Mouse (Mus musculus) intestine, postnatal 0 days (tissue): ENCODE measurements around the gene Bsnd. TPM values are rescaled to one million over a fixed set of nuclear protein-coding genes. Genes with fewer than 3 reads are reported as not detected.
A peak's percentile ranks its signal among the peaks of the same experiment; 100 is the strongest.

ENCODE experiments used
- ATAC-seq: fragments of 200-750 bp; cut with Nextera tagmentation; 2 replicates; pipeline ENCODE4 v1.8.0; 2017; ENCODE audit warnings: mild to moderate bottlenecking, moderate TSS enrichment, moderate library complexity
- H3K27ac ChIP-seq: fragments of 300-500 bp; sonication (generic); 2 replicates; pipeline ENCODE4 v1.5.1; 2014; ENCODE audit warnings: mild to moderate bottlenecking, low read depth, low read length, moderate library complexity
- H3K27me3 ChIP-seq: fragments of 300-500 bp; sonication (generic); replicated peaks from 2 replicates; pipeline ENCODE4 v1.6.1; 2014; ENCODE audit warnings: low read length, mixed read lengths; ENCODE audit not compliant: control insufficient read depth, insufficient read depth
- H3K36me3 ChIP-seq: fragments of 300-500 bp; sonication (generic); 2 replicates; pipeline ENCODE4 v1.6.1; 2014; ENCODE audit warnings: mild to moderate bottlenecking, moderate library complexity; ENCODE audit not compliant: control insufficient read depth, insufficient read depth
- H3K4me1 ChIP-seq: fragments of 300-500 bp; sonication (generic); replicated peaks from 2 replicates; pipeline ENCODE4 v1.6.1; 2014; ENCODE audit warnings: antibody characterized with exemption, low read length, mixed read lengths; ENCODE audit not compliant: control insufficient read depth, insufficient read depth
- H3K4me2 ChIP-seq: fragments of 300-500 bp; sonication (generic); replicated peaks from 2 replicates; pipeline ENCODE4 v1.6.1; 2014; ENCODE audit warnings: low read depth, mild to moderate bottlenecking, moderate library complexity
- H3K4me3 ChIP-seq: fragments of 300-500 bp; sonication (generic); 2 replicates; pipeline ENCODE4 v1.5.1; 2014; ENCODE audit warnings: low read depth, low read length
- H3K9ac ChIP-seq: fragments of 300-500 bp; sonication (generic); 2 replicates; pipeline ENCODE4 v1.6.1; 2014; ENCODE audit warnings: mild to moderate bottlenecking, low read depth, low read length
- H3K9me3 ChIP-seq: fragments of 300-500 bp; sonication (generic); 2 replicates; pipeline ENCODE4 v1.6.1; 2016; ENCODE audit warnings: mixed run types; ENCODE audit not compliant: control insufficient read depth
- CTCF ChIP-seq: sonication (generic); IDR thresholded peaks from 2 replicates; pipeline ENCODE4 v1.5.1; 2016; ENCODE audit warnings: low read depth, mild to moderate bottlenecking, control low read depth, antibody characterized with exemption, moderate library complexity
- WGBS: fragments of 180-500 bp; shearing (Covaris S2); extraction: QIAGEN DNeasy Blood & Tissue Kit; methylation state at CpG from one replicate; pipeline ENCODE4 v1.1.7; 2014; 5-methylcytosine and 5-hydroxymethylcytosine counted together
- polyA plus RNA-seq: library from polyadenylated mRNA; unstranded; fragments of >200 nt; fragmentation: Nextera tagmentation; extraction: Ambion mirVana; gene quantifications from 2 replicates; pipeline ENCODE4 v1.2.1, GENCODE M21; 2015

The Bsnd gene
- polyA plus RNA-seq, 1 experiment from 2014 or later: not detected

- peak; percentile 46; the same call in 1 of the 2 replicates for ATAC-seq
- Histone ChIP-seq H3K9me3 (no peaks in the 10 kb centered on the region), H3K36me3 (no peaks in the 10 kb centered on the region), H3K4me3 (no peak overlapping the region), H3K27ac (no peak overlapping the region), H3K4me2 (no peak overlapping the region), H3K27me3 (no peaks in the 10 kb centered on the region), H3K9ac (no peak overlapping the region), H3K4me1 (no peaks in the 10 kb centered on the region)
- WGBS: 11% methylated on average over 3 of the region's 3 CpGs
- TF ChIP-seq CTCF: peak; percentile 90
Measured at GRCm38 (mm10) chr4:106472335-106472734, 19.7 kb downstream of the Bsnd start.

GRCm38 (mm10) chr4:106470921-106471320 is 21.2 kb downstream of the Bsnd start:
- Histone ChIP-seq H3K4me2 (no peak overlapping the region), H3K4me1 (no peaks in the 10 kb centered on the region), H3K27ac (no peak overlapping the region), H3K27me3 (no peaks in the 10 kb centered on the region), H3K36me3 (no peaks in the 10 kb centered on the region), H3K4me3 (no peak overlapping the region), H3K9me3 (no peaks in the 10 kb centered on the region), H3K9ac (no peak overlapping the region)
- 68% methylated on average over 5 of the region's 5 CpGs for WGBS
- ATAC-seq: no peak
- no peak for TF ChIP-seq CTCF

- no peak for ATAC-seq
- Histone ChIP-seq H3K36me3 (no peaks in the 10 kb centered on the region), H3K27ac (no peak overlapping the region), H3K4me1 (peaks cover 4% of the 10 kb centered on the region), H3K9me3 (no peaks in the 10 kb centered on the region), H3K4me2 (no peak overlapping the region), H3K27me3 (no peaks in the 10 kb centered on the region), H3K4me3 (no peak overlapping the region), H3K9ac (no peak overlapping the region)
- WGBS: 74% methylated on average over 13 of the region's 13 CpGs
- no peak for TF ChIP-seq CTCF
Measured at GRCm38 (mm10) chr4:106467420-106468110, 24.5 kb downstream of the Bsnd start.

- Histone ChIP-seq H3K36me3 (peaks cover 8% of the 10 kb centered on the region; the same call in 1 of the 2 replicates), H3K9me3 (no peaks in the 10 kb centered on the region), H3K27ac (peak overlapping the region; percentile 54; the same call in 1 of the 2 replicates), H3K4me2 (peak overlapping the region; percentile 87), H3K9ac (peak overlapping the region; percentile 53), H3K4me1 (peaks cover 4% of the 10 kb centered on the region), H3K27me3 (no peaks in the 10 kb centered on the region), H3K4me3 (peak overlapping the region; percentile 50)
- TF ChIP-seq CTCF: no peak
- 12% methylated on average over 21 of the region's 21 CpGs for WGBS
- no peak for ATAC-seq
Measured at GRCm38 (mm10) chr4:106463174-106463801, 28.8 kb downstream of the Bsnd start.

GRCm38 (mm10) chr4:106462524-106462923 is 29.6 kb downstream of the Bsnd start:
- no peak overlapping the region for H3K9ac ChIP-seq
- peak overlapping the region; percentile 50 for H3K4me3 ChIP-seq
- H3K27me3 ChIP-seq: no peaks in the 10 kb centered on the region
- ATAC-seq: no peak
- H3K36me3 ChIP-seq: peaks cover 15% of the 10 kb centered on the region; the same call in 1 of the 2 replicates
- 36% methylated on average over 5 of the region's 5 CpGs for WGBS
- H3K4me1 ChIP-seq: peaks cover 4% of the 10 kb centered on the region
- H3K4me2 ChIP-seq: peak overlapping the region; percentile 87
- TF ChIP-seq CTCF: no peak
- H3K9me3 ChIP-seq: no peaks in the 10 kb centered on the region
- no peak overlapping the region for H3K27ac ChIP-seq

- 35% methylated on average over 9 of the region's 9 CpGs for WGBS
- no peak for TF ChIP-seq CTCF
- Histone ChIP-seq H3K36me3 (peaks cover 19% of the 10 kb centered on the region; the same call in 1 of the 2 replicates), H3K4me2 (peak overlapping the region; percentile 87), H3K27ac (no peak overlapping the region), H3K9me3 (no peaks in the 10 kb centered on the region), H3K4me1 (peaks cover 4% of the 10 kb centered on the region), H3K9ac (no peak overlapping the region), H3K27me3 (no peaks in the 10 kb centered on the region), H3K4me3 (peak overlapping the region; percentile 15; the same call in 1 of the 2 replicates)
- no peak for ATAC-seq
Measured at GRCm38 (mm10) chr4:106462016-106462415, 30.1 kb downstream of the Bsnd start.
